Mouse (Mus musculus): ENCODE measurements at regions not wholly inside any gene's neighbourhood (a gene's known extent, or its start where the extent isn't known, plus 50 kb on each side); places are given as distances from the start of the nearest gene placed in this dataset.

DNA sequence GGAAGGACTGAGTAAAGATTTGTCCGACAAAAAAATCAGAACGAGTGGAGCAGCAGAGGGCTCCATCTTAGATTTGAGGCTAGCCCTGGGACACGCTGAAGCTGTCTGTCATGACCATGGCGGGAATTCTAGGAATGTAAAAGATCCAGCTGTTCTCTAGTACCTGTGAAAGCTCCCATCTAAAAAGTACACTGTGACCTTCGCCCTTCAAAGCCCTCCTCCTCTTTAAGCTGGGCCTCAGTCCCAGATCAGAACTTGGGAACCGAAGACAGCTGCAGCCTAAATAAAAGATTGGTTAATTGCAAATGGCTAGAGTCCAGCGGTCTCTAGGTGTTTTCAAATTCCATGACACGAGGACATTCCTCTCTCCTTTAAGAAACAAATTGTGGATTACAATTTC, 195.6 kb downstream of the Parm1 start:
- no peak for DNase-seq
- intact Hi-C loops (cut with DNase I): no loop called here

GRCm38 (mm10) chr5:91709494-91710286, 192.3 kb downstream of the Parm1 start:
- intact Hi-C loops (cut with DNase I): no loop called here
- no peak for DNase-seq

DNA sequence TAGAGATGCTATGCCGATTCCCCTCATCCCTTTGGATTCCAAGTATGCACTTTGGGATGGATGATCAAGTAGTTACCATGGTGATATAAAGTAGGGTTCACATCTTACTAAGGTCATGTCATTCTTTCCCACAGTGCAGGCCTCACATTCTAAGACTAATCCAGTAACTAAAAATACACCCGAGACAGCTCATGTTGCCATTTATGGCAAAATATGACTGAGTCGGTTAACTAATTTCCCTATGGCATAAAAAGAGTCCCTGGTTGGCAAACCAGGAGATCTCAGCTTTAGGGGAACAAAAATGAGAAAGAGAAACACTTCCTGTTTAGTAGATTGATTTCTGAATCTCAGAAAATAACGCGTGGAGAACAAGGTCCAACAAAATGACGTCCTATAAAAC, 190.7 kb downstream of the Parm1 start:
- no peak for DNase-seq
- intact Hi-C loops (cut with DNase I): no loop called here

DNA sequence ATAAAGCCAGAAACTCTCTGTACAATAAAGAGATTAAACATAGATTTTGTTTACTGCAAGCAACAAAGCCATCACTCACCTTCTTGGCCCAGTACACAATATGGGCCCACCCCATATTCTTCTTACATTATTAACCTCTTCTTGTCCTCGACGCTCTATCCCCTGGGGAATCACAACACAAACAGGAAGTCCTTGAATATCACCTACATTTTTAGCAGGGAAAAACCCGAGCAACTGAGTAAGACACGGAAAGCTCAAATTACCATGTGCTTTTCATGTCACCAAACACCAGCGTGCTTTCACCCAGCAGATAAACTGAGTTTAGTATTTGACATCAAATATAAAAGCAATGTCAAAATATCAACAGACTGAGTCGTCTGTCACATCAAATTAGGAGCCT, 179.7 kb downstream of the Parm1 start:
- no peak for DNase-seq
- intact Hi-C loops (cut with DNase I): no loop called here

DNA sequence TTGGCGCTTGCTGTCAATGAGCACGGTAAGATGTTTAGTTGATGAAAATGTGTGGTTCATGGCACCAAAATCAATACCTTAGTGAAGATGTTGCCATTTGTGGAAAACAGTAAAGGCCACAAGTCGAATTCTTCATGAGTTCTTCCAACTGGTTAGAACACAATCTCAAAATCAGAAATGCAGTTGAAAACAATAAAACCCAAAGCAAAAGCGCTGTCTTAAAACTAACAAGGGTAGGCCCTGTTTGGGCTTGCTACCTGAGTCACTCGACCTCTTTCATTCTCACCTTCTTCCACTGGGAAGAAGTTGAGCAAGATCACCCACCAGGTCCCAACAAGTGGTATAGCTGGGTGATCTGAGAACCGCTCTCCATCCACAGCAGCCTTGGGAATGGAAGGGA, 179.1 kb downstream of the Parm1 start:
- no peak for DNase-seq
- intact Hi-C loops (cut with DNase I): no loop called here

- intact Hi-C loops (cut with DNase I): no loop called here
- no peak for DNase-seq
Observed at GRCm38 (mm10) chr5:91695632-91696031, 178.2 kb downstream of the Parm1 start.

DNA sequence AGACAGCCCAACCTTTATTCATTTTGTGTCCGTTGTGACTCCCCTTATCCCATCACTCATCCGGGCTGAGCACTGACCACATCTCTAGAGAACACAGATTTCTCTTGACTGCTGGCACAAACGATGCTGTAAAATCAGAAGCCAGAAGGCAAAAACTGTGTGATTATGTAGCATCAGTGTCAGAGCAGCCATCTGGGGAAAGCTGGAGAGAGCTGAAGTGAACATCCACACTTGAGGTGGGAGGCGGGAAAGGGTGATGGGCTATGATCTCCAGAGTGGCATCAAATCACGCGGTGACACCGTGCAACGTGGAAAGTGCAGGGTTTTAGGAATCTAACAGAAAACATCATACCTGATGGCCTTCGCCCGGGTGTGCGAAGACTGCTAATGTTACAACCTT, 175.9 kb downstream of the Parm1 start:
- intact Hi-C loops (cut with DNase I): no loop called here
- DNase-seq: no peak

- intact Hi-C loops (cut with DNase I): no loop called here
- no peak for DNase-seq
Observed at GRCm38 (mm10) chr5:91692292-91692691, 174.9 kb downstream of the Parm1 start.

DNA sequence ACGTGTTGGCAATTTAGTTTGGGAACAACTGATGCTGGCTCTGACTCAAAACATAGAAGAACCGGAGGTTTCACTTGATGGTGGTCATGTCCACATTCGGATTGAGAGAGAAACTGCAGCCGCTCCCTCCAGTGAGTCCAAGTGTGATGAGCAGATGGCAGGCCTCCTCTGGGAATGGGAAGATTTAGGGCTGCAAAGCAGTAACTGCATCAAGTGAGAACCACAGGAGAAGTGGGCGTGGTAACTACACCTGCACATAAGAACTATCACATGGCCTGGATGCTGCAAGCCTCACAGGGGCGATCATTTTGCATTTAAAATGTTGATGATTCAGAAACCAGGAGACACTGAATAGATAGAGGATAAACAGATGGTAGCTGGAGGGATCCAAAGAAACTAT, 161.3 kb downstream of the Parm1 start:
- intact Hi-C loops (cut with DNase I): no loop called here
- no peak for DNase-seq

Data from heart, postnatal 14 days (tissue).